Mouse (Mus musculus) embryo, embryonic 10 days (tissue): ENCODE results near the gene Rhod.

ENCODE experiments used
- DNase-seq: peaks from one replicate; pipeline ENCODE4 v3.0.0-alpha.2; 2015; ENCODE audit warnings: low spot score

Rhod gene

GRCm38 (mm10) chr19:4439161-4439801 lies at the start of gene Rhod:
TSS of gene Rhod (minus strand) at chr19:4439432.
- peak; percentile 52 for DNase-seq

GRCm38 (mm10) chr19:4487877-4488276 lies 48.6 kb upstream of the Rhod start:
- no peak for DNase-seq

- peak; percentile 48 for DNase-seq
Observed at GRCm38 (mm10) chr19:4485006-4485405, 45.8 kb upstream of the Rhod start.

- no peak for DNase-seq
Observed at GRCm38 (mm10) chr19:4482111-4482859, 43.1 kb upstream of the Rhod start.

GRCm38 (mm10) chr19:4481326-4481725 lies 42.1 kb upstream of the Rhod start:
- no peak for DNase-seq

GRCm38 (mm10) chr19:4480041-4480440 lies 40.8 kb upstream of the Rhod start:
- DNase-seq = no peak

GRCm38 (mm10) chr19:4478190-4478516 lies 38.9 kb upstream of the Rhod start:
- DNase-seq = no peak

GRCm38 (mm10) chr19:4477345-4478189 lies 38.3 kb upstream of the Rhod start, which contains the start of gene Syt12:
TSS of gene Syt12 (minus strand) at chr19:4477447.
- DNase-seq = no peak

GRCm38 (mm10) chr19:4476601-4477257 lies 37.5 kb upstream of the Rhod start:
- DNase-seq = peak; percentile 38

- no peak for DNase-seq
Observed at GRCm38 (mm10) chr19:4475224-4475925, 36.1 kb upstream of the Rhod start.

- DNase-seq = no peak
Observed at GRCm38 (mm10) chr19:4474739-4475138, 35.5 kb upstream of the Rhod start.

GRCm38 (mm10) chr19:4473549-4473948 lies 34.3 kb upstream of the Rhod start:
- DNase-seq = no peak

- DNase-seq = no peak
Observed at GRCm38 (mm10) chr19:4468363-4468762, 29.1 kb upstream of the Rhod start.

GRCm38 (mm10) chr19:4464666-4465065 lies 25.4 kb upstream of the Rhod start:
- DNase-seq = no peak

GRCm38 (mm10) chr19:4461981-4462380 lies 22.7 kb upstream of the Rhod start:
- DNase-seq = no peak

GRCm38 (mm10) chr19:4456227-4456626 lies 17.0 kb upstream of the Rhod start:
- peak; percentile 74 for DNase-seq

- DNase-seq = no peak
Observed at GRCm38 (mm10) chr19:4455071-4455800, 16.0 kb upstream of the Rhod start.

- DNase-seq = peak; percentile 25
Observed at GRCm38 (mm10) chr19:4454040-4454439, 14.8 kb upstream of the Rhod start.

GRCm38 (mm10) chr19:4452525-4452924 lies 13.3 kb upstream of the Rhod start:
- DNase-seq = no peak

GRCm38 (mm10) chr19:4451965-4452364 lies 12.7 kb upstream of the Rhod start:
- no peak for DNase-seq

- DNase-seq = no peak
Observed at GRCm38 (mm10) chr19:4451098-4451497, 11.9 kb upstream of the Rhod start.
